ENCODE assay signal across 9 mouse cellular contexts in genomic region chr1:183510759-183511158, GRCm38 (mm10).
DNase-seq lines count a peak whose midpoint lies in the region.
"Had no signal": no experiment of that assay in that cellular context is flagged by ENCODE, and none has a peak within 500 bp of the region (broad histone marks: within the 10 kb centered on the region; RNA-seq: fewer than 3 reads in every experiment).

No protein-coding gene starts in this region.

- intact Hi-C loops in heart, postnatal 14 days (cut with DNase I), result no loop called here

- DNase-seq in kidney, postnatal 10 days, result peak; percentile 30
- DNase-seq in kidney, adult 11 months, result no peak
- DNase-seq in 416B (ENCODE audit: low read depth) (peak; percentile 62), A20 (ENCODE audit: low read depth, low spot score) (peak; percentile 54)
- peak; percentile 6 to 7 for DNase-seq in heart, postnatal 14 days
- DNase-seq in c-Kit-positive CD71-positive TER-119-positive erythroid progenitor cells, embryonic 14.5 days (ENCODE audit: low spot score), result no peak
- DNase-seq in layer of hippocampus, adult 9-10 months (ENCODE audit: low spot score), result no peak
- DNase-seq: adrenal gland, adult 8-10 months; cerebellum, adult 18-20 months had no signal

Comparison
In these comparisons a context has a peak if more than half of its experiments do, and no peak if none do; other contexts are left out.
1. DNase-seq: peak in kidney, postnatal 10 days (single experiment), 416B (single experiment), A20 (single experiment) and heart, postnatal 14 days (2 of 2); none in kidney, adult 11 months (single experiment), c-Kit-positive CD71-positive TER-119-positive erythroid progenitor cells, embryonic 14.5 days (single experiment) and layer of hippocampus, adult 9-10 months (single experiment).